Mouse (Mus musculus) cerebellum, postnatal 4 days (tissue): ENCODE measurements at regions not wholly inside any gene's neighbourhood (a gene's known extent, or its start where the extent isn't known, plus 50 kb on each side); places are given as distances from the start of the nearest gene placed in this dataset.
A peak's percentile ranks its signal among the peaks of the same experiment; 100 is the strongest.

Experiments
- DNase-seq, 2 experiments: peaks; one replicate each; pipeline ENCODE4 v3.0.0; 2022; ENCODE audit warnings: low spot score in 2 of 2, mixed read lengths in 1 of 2

GRCm38 (mm10) chr15:88370366-88370765 lies 229.7 kb upstream of the Zdhhc25 start:
- no peak for DNase-seq

- no peak for DNase-seq
Observed at GRCm38 (mm10) chr15:88372039-88372438, 228.1 kb upstream of the Zdhhc25 start.

GRCm38 (mm10) chr15:88373923-88374322 lies 226.2 kb upstream of the Zdhhc25 start:
- DNase-seq, result no peak

GRCm38 (mm10) chr15:88379342-88379741 lies 220.8 kb upstream of the Zdhhc25 start:
- no peak for DNase-seq

- DNase-seq, result no peak
Observed at GRCm38 (mm10) chr15:88379951-88380623, 220.0 kb upstream of the Zdhhc25 start.

DNA sequence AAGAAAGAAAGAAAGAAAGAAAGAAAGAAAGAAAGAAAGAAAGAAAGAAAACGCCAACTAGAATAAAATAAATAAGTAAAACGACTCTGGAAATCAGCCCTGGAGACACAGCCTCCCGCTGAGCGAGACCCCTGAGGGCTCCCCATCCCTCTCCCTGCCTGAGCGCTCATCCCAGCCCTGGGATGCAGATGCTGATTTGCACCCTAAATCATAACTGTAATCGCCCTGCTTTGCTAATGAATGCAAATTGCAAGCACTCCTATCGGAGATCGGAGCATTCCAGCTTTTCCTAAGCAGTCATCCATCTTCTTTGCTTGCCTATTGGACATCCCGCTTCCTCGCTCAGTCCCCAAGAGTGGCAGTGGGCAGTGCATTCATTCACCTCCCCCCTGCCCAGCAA lies 218.7 kb upstream of the Zdhhc25 start:
- DNase-seq, result no peak

DNA sequence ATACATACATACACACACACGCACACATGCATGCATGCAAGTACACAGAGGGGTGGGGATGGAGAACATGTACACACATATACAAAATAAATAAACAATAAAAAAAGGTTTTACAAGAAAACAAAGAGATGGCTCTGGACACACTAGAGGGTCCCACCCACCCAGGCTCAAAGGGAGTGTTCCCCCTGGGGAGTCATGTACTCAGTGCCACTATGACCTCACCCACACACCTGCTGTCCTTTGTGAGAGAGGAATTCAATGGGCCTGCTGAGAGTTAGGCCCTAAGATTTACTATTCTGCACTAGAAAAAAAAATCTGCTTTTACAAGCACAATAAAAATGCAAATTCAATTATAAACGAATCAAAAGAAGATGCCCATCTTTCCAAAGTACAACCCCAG lies 214.2 kb upstream of the Zdhhc25 start:
- DNase-seq, result no peak

- no peak for DNase-seq
Observed at GRCm38 (mm10) chr15:88386711-88387110, 213.4 kb upstream of the Zdhhc25 start.

DNA sequence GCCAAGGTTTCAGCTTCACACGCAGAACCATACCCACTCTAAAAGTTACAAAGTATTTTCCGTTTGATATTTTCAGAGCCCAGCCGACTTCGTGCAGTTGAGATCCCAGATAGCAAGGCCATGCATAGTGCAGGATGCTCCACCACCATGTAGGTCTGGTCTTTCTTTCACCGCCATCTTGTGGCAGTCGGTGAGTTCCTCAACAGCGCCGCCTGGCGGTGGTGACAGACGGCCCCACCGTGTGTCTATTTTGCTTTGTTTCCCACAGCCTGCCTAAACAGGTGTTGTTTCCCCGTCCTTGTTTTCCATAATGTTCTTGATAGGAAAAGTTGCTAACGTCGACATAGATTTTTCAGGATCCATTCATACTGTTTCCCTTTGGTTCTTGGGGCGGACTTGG lies 208.3 kb upstream of the Zdhhc25 start:
- DNase-seq, result no peak

GRCm38 (mm10) chr15:88399064-88399463 lies 201.0 kb upstream of the Zdhhc25 start:
- peak in 1 of 2 experiments; percentile 28 for DNase-seq

DNA sequence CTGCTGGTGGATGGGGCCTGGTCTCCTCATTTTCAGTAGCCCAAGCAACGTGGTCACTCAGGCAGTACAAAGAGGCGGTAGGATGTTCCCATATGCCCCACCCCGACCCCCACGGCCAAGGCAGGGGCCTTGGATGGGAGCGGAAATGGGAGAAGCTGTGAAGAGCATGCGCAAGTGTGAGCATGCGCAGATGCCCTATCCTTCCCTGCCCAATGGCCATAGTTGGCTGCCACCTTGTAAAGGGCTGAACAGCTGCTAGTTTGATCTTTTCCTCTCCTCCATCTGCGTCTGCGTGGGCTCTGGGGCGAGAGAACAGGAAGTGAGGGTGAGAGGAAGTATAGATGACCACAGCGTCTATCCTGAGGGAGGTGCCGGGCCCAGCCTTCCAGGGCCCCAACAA lies 200.1 kb upstream of the Zdhhc25 start:
- DNase-seq, result no peak

GRCm38 (mm10) chr15:88400787-88401186 lies 199.3 kb upstream of the Zdhhc25 start:
- DNase-seq, result no peak

DNA sequence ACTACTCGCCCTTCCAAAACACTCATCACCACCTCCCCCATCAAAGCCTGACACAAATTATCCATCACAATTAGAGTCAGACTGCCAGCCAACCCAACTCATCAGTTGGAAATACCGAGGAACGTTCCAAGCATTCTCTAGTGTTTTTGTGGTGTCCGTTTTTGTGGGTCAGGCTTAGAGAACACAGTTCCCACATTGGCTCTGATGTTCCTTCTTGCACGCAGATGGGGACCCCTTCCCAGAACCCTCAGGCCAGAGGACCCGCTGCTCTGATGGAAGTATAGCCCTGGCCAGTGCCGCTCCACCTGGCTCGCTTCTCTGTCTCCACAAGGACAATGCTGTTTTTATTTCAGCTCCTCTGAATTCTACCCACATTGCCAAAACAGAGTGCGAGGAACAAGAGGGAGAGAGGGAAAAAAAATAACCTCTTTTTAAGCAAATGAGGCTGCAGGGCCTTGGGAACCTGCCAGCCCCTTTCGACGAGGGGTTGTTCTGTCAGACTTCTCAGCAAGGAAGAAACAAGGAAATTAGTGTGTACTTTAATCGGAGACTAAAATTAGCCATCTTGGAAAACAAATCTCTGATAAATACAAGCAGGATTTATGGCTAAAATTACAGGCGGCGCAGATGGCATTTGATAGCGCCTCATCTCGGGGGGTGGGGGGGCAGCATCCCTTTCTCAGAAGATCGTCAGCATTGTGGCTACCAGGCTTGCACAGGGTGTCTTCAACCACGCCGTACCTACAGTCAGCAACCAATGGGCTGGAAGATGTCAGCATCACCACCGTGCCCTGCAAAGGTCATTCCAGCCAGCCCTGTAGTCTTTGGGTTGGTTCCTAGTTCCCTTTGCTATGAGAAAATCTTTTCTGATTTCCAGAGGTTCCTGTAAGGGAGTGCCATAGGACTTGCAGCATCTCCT lies 191.4 kb upstream of the Zdhhc25 start:
- DNase-seq, result peak in 1 of 2 experiments; percentile 38

GRCm38 (mm10) chr15:88414206-88414605 lies 185.9 kb upstream of the Zdhhc25 start:
- no peak for DNase-seq

DNA sequence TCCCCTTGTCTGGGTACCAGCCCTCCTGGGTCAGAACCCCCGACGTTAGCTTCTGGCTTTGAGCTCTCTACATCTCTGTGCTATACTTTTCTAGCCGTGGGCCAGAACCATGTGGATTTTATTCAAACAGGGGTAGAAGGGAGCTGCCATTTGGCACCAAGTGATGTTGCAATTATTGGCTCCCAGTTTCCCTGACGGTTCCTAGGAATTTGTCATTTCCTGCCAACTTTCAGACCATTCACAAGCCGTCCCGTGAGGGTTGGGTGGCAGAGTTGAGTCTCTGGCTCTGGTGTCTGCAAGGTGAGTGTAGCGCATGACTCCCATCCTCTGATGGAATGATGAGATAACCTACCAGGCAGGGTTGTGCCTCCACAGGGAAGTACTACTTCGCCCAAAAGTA lies 181.2 kb upstream of the Zdhhc25 start:
- no peak for DNase-seq

GRCm38 (mm10) chr15:88428441-88428840 lies 171.7 kb upstream of the Zdhhc25 start:
- DNase-seq, result no peak

DNA sequence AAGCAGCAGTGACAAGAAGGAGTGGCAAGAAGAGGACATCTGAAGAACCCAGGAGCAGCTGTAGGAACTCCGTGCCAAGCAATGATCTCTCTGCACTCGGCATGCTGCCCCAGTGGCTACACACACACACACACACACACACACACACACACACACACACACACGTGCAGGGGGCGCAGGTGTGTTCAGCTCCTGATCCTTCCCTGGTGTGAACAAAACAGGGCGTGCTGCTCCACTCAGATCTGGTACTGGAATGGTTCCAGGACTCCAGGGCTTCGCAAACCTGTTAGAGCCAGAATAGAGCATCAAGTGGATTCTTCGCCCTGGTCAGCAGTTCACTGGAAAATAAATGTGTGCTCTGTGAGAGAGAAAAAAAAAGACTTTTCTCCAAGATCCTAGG lies 169.2 kb upstream of the Zdhhc25 start:
- peak in 1 of 2 experiments; percentile 41 for DNase-seq

DNA sequence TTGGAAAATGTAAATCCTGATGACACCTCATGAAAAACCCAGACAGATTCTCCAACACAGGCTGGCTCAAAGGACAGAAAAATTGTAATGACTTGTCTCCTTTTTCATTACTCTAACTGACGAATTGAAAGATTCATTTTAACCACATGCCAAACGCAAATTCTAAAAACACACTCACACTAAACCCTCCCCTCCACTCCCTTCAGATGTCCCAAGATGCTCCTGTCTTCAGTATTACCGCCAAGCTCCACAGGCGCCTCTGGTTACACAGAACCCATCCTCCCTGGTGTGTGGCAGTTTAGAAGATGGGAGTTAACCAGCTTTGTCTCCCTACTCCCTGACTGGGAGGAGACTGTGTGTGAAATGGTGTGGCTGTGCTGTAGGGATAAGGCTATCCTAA lies 151.8 kb upstream of the Zdhhc25 start:
- DNase-seq, result no peak

GRCm38 (mm10) chr15:88451241-88451640 lies 148.9 kb upstream of the Zdhhc25 start:
- no peak for DNase-seq

GRCm38 (mm10) chr15:88468107-88468506 lies 132.0 kb upstream of the Zdhhc25 start:
- peak in 1 of 2 experiments; percentile 56 for DNase-seq

GRCm38 (mm10) chr15:88468810-88469209 lies 131.3 kb upstream of the Zdhhc25 start:
- peak; percentile 34 to 55 for DNase-seq

GRCm38 (mm10) chr15:88469508-88470455 lies 130.3 kb upstream of the Zdhhc25 start:
- DNase-seq, result no peak
